Mouse (Mus musculus): ENCODE measurements around the gene Abca8b.
"Not testable (repeated sequence)": the region's sequence is repeated elsewhere in the genome, so short reads cannot be mapped to it uniquely, and the experiment has no call there.

DNA sequence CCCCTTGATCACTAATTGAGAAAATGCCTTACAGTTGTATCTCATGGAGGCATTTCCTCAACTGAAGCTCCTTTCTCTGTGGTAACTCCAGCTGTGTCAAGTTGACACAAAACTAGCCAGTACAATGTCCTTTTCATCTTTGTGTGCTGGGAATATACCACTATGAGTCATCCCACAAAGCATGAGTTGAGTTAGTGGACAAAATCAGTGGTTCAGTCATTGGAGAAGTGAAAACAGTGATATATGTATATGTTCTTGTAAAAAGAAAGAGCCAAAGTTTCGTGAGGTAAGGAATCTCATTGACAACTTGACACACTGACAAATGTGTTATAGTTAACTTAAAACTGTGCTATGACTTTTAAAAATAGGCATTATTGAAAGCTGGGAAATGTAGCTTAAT lies 83.5 kb downstream of the Abca8b start:
- not testable (repeated sequence) for TF ChIP-seq CTCF (IDR thresholded peaks at IDR 0.05; ENCODE audit: low read depth, low read length); POLR2A (IDR thresholded peaks at IDR 0.05; ENCODE audit: borderline replicate concordance, low read depth, low read length)
